Mouse (Mus musculus) CD4-positive, CD25-positive, alpha-beta regulatory T cell, adult 2 months (primary cell): ENCODE results near the gene Wnk4.
"Not testable (repeated sequence)": the region's sequence is repeated elsewhere in the genome, so short reads cannot be mapped to it uniquely, and the experiment has no call there.

ENCODE experiments used
- DNase-seq: peaks from one replicate; pipeline ENCODE4 v3.0.0-alpha.2; 2012; ENCODE audit warnings: low read depth, low spot score

Wnk4 gene

GRCm38 (mm10) chr11:101316501-101316917 is 56.1 kb downstream of the Wnk4 start:
- DNase-seq = peak; percentile 63

GRCm38 (mm10) chr11:101323609-101324008 is 63.2 kb downstream of the Wnk4 start:
- DNase-seq = peak; percentile 50

- no peak for DNase-seq
Observed at GRCm38 (mm10) chr11:101324763-101325162, 64.4 kb downstream of the Wnk4 start, which contains the start of gene Aoc2. Gene Aoc2, plus strand, starts transcription at chr11:101325063.

- DNase-seq = not testable (repeated sequence)
Observed at GRCm38 (mm10) chr11:101325201-101325600, 64.8 kb downstream of the Wnk4 start.

GRCm38 (mm10) chr11:101326147-101326546 is 65.8 kb downstream of the Wnk4 start:
- DNase-seq = no peak
